Mouse (Mus musculus) heart, adult 9 months (tissue): ENCODE results near the gene Slc7a11.

ENCODE experiments used
- DNase-seq, 2 experiments: peaks; one replicate each; pipeline ENCODE4 v3.0.0; 2022; ENCODE audit warnings: low spot score in 2 of 2

Gene Slc7a11

GRCm38 (mm10) chr3:50144144-50144543 is 299.3 kb downstream of the Slc7a11 start:
- no peak for DNase-seq

- DNase-seq, result no peak
Measured at GRCm38 (mm10) chr3:50138319-50138718, 305.1 kb downstream of the Slc7a11 start.

- no peak for DNase-seq
Measured at GRCm38 (mm10) chr3:50132204-50132603, 311.2 kb downstream of the Slc7a11 start.

GRCm38 (mm10) chr3:50130319-50130718 is 313.1 kb downstream of the Slc7a11 start:
- DNase-seq, result no peak

GRCm38 (mm10) chr3:50121001-50121400 is 322.4 kb downstream of the Slc7a11 start:
- no peak for DNase-seq

GRCm38 (mm10) chr3:50116266-50116665 is 327.1 kb downstream of the Slc7a11 start:
- no peak for DNase-seq

GRCm38 (mm10) chr3:50105509-50105908 is 337.9 kb downstream of the Slc7a11 start:
- peak; percentile 48 to 63 for DNase-seq

- DNase-seq, result no peak
Measured at GRCm38 (mm10) chr3:50094404-50095092, 348.9 kb downstream of the Slc7a11 start.

GRCm38 (mm10) chr3:50076979-50077378 is 366.4 kb downstream of the Slc7a11 start:
- DNase-seq, result peak; percentile 7 to 34

GRCm38 (mm10) chr3:50063396-50063795 is 380.0 kb downstream of the Slc7a11 start:
- no peak for DNase-seq

- DNase-seq, result no peak
Measured at GRCm38 (mm10) chr3:50044666-50045065, 398.7 kb downstream of the Slc7a11 start.

GRCm38 (mm10) chr3:50044160-50044559 is 399.3 kb downstream of the Slc7a11 start:
- DNase-seq, result no peak

GRCm38 (mm10) chr3:50041141-50041540 is 402.3 kb downstream of the Slc7a11 start:
- DNase-seq, result no peak

- no peak for DNase-seq
Measured at GRCm38 (mm10) chr3:50035875-50036528, 407.4 kb downstream of the Slc7a11 start.

GRCm38 (mm10) chr3:50033325-50033724 is 410.1 kb downstream of the Slc7a11 start:
- DNase-seq, result no peak

GRCm38 (mm10) chr3:50026039-50026438 is 417.4 kb downstream of the Slc7a11 start:
- no peak for DNase-seq

GRCm38 (mm10) chr3:50014396-50014795 is 429.0 kb downstream of the Slc7a11 start:
- no peak for DNase-seq

GRCm38 (mm10) chr3:50012012-50012411 is 431.4 kb downstream of the Slc7a11 start:
- DNase-seq, result peak; percentile 41 to 49

- DNase-seq, result peak; percentile 5 to 12
Measured at GRCm38 (mm10) chr3:50003970-50004683, 439.3 kb downstream of the Slc7a11 start.

- DNase-seq, result no peak
Measured at GRCm38 (mm10) chr3:50002067-50002466, 441.3 kb downstream of the Slc7a11 start.

GRCm38 (mm10) chr3:50001635-50002034 is 441.8 kb downstream of the Slc7a11 start:
- DNase-seq, result no peak

- DNase-seq, result peak; percentile 7 to 12
Measured at GRCm38 (mm10) chr3:49992891-49993290, 450.5 kb downstream of the Slc7a11 start.

- no peak for DNase-seq
Measured at GRCm38 (mm10) chr3:49987236-49987635, 456.2 kb downstream of the Slc7a11 start.
